Mouse (Mus musculus) kidney, adult 2 months (tissue): ENCODE measurements around the gene Cited4.

ENCODE experiments used
- CTCF ChIP-seq: fragments of 200-500 bp; conservative IDR thresholded peaks from 2 replicates; pipeline ENCODE4 v1.5.1; 2011; ENCODE audit warnings: low read depth, mild to moderate bottlenecking, control low read depth, low read length, moderate library complexity, mixed read lengths; ENCODE audit not compliant: insufficient read depth, insufficient read length
- POLR2A ChIP-seq: fragments of 200-500 bp; IDR thresholded peaks from one replicate; pipeline ENCODE4 v1.6.1; 2011; ENCODE audit warnings: low read depth, low read length, control low read depth

- TF ChIP-seq POLR2A (no peak), CTCF (no peak)
Observed at GRCm38 (mm10) chr4:120671046-120671445, 4.7 kb downstream of the Cited4 start.
